17 mouse cellular contexts compared by ENCODE assay signal in the genomic region with DNA sequence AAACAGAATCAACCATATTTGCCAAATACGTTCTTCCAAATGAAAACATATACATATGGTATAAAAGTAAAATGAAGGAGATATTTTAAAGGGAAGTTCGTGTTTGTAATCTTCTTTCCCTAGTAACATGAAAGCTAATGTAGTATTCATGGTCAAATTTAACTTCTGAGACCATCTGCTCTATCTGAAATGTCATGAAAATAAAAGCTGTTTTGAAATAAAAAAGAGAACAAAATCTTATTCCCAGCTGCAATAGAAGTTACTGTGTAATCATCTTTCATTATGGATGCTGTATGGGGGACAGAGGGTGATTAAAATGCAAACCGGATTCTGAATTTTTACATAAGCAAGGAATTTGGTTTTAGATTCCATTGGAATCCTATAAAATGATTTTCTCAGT.
"Had no signal": no experiment of that assay in that cellular context is flagged by ENCODE, and none has a peak within 500 bp of the region (broad histone marks: within the 10 kb centered on the region; RNA-seq: fewer than 3 reads in every experiment).

No protein-coding gene starts in this region.

- H3K4me2 ChIP-seq: lung, embryonic 14.5 days; midbrain, embryonic 12.5 days; midbrain, embryonic 15.5 days; neural tube, embryonic 12.5 days; neural tube, embryonic 15.5 days had no signal

- H3K36me3 ChIP-seq: midbrain, embryonic 12.5 days; midbrain, embryonic 15.5 days; neural tube, embryonic 12.5 days; neural tube, embryonic 15.5 days had no signal

- H3K4me3 ChIP-seq: midbrain, embryonic 12.5 days; midbrain, embryonic 15.5 days; neural tube, embryonic 12.5 days; neural tube, embryonic 15.5 days had no signal

- H3K4me1 ChIP-seq: midbrain, embryonic 12.5 days; midbrain, embryonic 15.5 days; neural tube, embryonic 12.5 days; neural tube, embryonic 15.5 days had no signal

- H3K9me3 ChIP-seq: midbrain, embryonic 12.5 days; midbrain, embryonic 15.5 days; neural tube, embryonic 12.5 days; neural tube, embryonic 15.5 days had no signal

- H3K27me3 ChIP-seq: midbrain, embryonic 12.5 days; midbrain, embryonic 15.5 days; neural tube, embryonic 12.5 days; neural tube, embryonic 15.5 days had no signal

- DNase-seq: kidney, adult 18-20 months; kidney, adult 9 months; kidney, postnatal 14 days; liver, postnatal 0 days; lung, embryonic 14.5 days; right cerebral cortex, postnatal 14 days; right cerebral cortex, postnatal 4 days; thymus, postnatal 25 days had no signal

- ATAC-seq: intestine, embryonic 16.5 days; liver, postnatal 0 days; lung, postnatal 0 days; midbrain, embryonic 15.5 days had no signal

- H3K27ac ChIP-seq: liver, embryonic 14.5 days; macrophage; midbrain, embryonic 12.5 days; midbrain, embryonic 15.5 days; neural tube, embryonic 12.5 days; neural tube, embryonic 15.5 days; stomach, postnatal 0 days had no signal

- H3K9ac ChIP-seq: liver, embryonic 14.5 days; liver, postnatal 0 days; lung, embryonic 14.5 days; midbrain, embryonic 12.5 days; midbrain, embryonic 15.5 days; neural tube, embryonic 12.5 days; neural tube, embryonic 15.5 days had no signal
